Mouse (Mus musculus): Measurements from ENCODE around the gene Lrriq4. TPM values are rescaled to one million over a fixed set of nuclear protein-coding genes. Genes with fewer than 3 reads are reported as not detected.
A peak's percentile ranks its signal among the peaks of the same experiment; 100 is the strongest.

The Lrriq4 gene
- polyA plus RNA-seq, 1 experiment: not detected

GRCm38 (mm10) chr3:30602740-30603098, 41.6 kb upstream of the Lrriq4 start:
- peaks cover 25% of the 10 kb centered on the region for H3K27me3 ChIP-seq (ENCODE audit: control insufficient read depth)
- TF ChIP-seq GATA1 (IDR thresholded peaks at IDR 0.05; ENCODE audit: low read length) (no peak), TAL1 (IDR thresholded peaks at IDR 0.05; ENCODE audit: low read length) (no peak)
- H3K36me3 ChIP-seq (ENCODE audit: control insufficient read depth): peaks cover 33% of the 10 kb centered on the region
- no peaks in the 10 kb centered on the region for H3K9me3 ChIP-seq (ENCODE audit: control insufficient read depth, low read length)
- peak overlapping the region; percentile 94 for H3K4me3 ChIP-seq (replicated peaks)
- H3K4me1 ChIP-seq (ENCODE audit: control insufficient read depth): peaks cover 46% of the 10 kb centered on the region

- peak overlapping the region; percentile 94 for H3K4me3 ChIP-seq (replicated peaks)
- peaks cover 38% of the 10 kb centered on the region for H3K36me3 ChIP-seq (ENCODE audit: control insufficient read depth)
- TF ChIP-seq GATA1 (IDR thresholded peaks at IDR 0.05; ENCODE audit: low read length) (no peak), TAL1 (IDR thresholded peaks at IDR 0.05; ENCODE audit: low read length) (no peak)
- H3K27me3 ChIP-seq (ENCODE audit: control insufficient read depth): peaks cover 20% of the 10 kb centered on the region
- peaks cover 46% of the 10 kb centered on the region for H3K4me1 ChIP-seq (ENCODE audit: control insufficient read depth)
- no peaks in the 10 kb centered on the region for H3K9me3 ChIP-seq (ENCODE audit: control insufficient read depth, low read length)
Observed at GRCm38 (mm10) chr3:30603256-30603655, 41.1 kb upstream of the Lrriq4 start.

- H3K9me3 ChIP-seq (ENCODE audit: control insufficient read depth, low read length): no peaks in the 10 kb centered on the region
- TF ChIP-seq TAL1 (IDR thresholded peaks at IDR 0.05; ENCODE audit: low read length) (no peak), GATA1 (IDR thresholded peaks at IDR 0.05; ENCODE audit: low read length) (no peak)
- peaks cover 92% of the 10 kb centered on the region for H3K36me3 ChIP-seq (ENCODE audit: control insufficient read depth)
- no peaks in the 10 kb centered on the region for H3K27me3 ChIP-seq (ENCODE audit: control insufficient read depth)
- peaks cover 21% of the 10 kb centered on the region for H3K4me1 ChIP-seq (ENCODE audit: control insufficient read depth)
- H3K4me3 ChIP-seq (replicated peaks): no peak overlapping the region
Observed at GRCm38 (mm10) chr3:30608999-30609398, 35.3 kb upstream of the Lrriq4 start.

DNA sequence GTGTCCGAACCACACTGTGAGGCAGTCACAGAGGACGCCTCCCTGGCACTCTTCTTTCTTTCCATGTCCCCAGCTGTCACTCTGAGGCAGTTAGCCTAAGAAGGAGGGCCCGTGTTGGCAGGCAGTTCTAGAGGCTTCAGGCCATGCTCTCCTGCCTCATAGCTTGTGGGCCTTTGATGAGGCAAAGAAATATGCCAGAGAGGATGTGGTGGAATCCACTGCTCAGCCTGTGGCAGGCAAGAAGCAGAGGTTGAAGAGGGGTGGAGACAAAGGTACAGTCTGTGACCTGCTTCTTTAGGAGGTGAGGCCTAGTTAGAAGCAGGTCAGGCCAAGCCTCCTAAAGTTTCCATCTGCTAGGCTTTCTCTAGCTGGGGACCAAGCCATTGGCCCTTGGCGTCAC, 33.4 kb upstream of the Lrriq4 start:
- no peaks in the 10 kb centered on the region for H3K27me3 ChIP-seq (ENCODE audit: control insufficient read depth)
- TF ChIP-seq GATA1 (IDR thresholded peaks at IDR 0.05; ENCODE audit: low read length) (no peak), TAL1 (IDR thresholded peaks at IDR 0.05; ENCODE audit: low read length) (no peak)
- H3K9me3 ChIP-seq (ENCODE audit: control insufficient read depth, low read length): no peaks in the 10 kb centered on the region
- no peak overlapping the region for H3K4me3 ChIP-seq (replicated peaks)
- H3K36me3 ChIP-seq (ENCODE audit: control insufficient read depth): peaks cover 92% of the 10 kb centered on the region
- H3K4me1 ChIP-seq (ENCODE audit: control insufficient read depth): peaks cover 12% of the 10 kb centered on the region

GRCm38 (mm10) chr3:30620132-30620531, 24.2 kb upstream of the Lrriq4 start:
- Histone ChIP-seq H3K27me3 (ENCODE audit: control insufficient read depth) (no peaks in the 10 kb centered on the region), H3K4me3 (replicated peaks) (no peak overlapping the region), H3K36me3 (ENCODE audit: control insufficient read depth) (peaks cover 60% of the 10 kb centered on the region), H3K4me1 (ENCODE audit: control insufficient read depth) (no peaks in the 10 kb centered on the region), H3K9me3 (ENCODE audit: control insufficient read depth, low read length) (no peaks in the 10 kb centered on the region)
- no peak for TF ChIP-seq TAL1 (IDR thresholded peaks at IDR 0.05; ENCODE audit: low read length)
- no peak for TF ChIP-seq GATA1 (IDR thresholded peaks at IDR 0.05; ENCODE audit: low read length)

DNA sequence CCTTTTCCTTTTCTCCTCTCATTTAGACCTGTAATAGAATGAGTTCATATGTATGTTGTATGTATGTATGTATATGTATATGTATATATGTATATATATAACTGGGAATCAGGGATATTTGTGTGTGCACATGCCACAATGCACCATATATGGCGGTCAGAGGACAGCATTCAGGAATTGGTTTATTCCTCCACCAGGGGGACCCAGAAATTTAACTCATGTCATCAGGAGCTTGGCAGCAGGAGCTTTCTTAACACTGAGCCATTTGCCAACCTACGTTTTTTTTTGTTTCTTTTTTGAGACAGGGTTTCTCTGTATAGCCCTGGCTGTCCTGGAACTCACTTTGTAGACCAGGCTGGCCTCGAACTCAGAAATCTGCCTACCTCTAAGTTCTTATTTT, 10.6 kb upstream of the Lrriq4 start:
- TF ChIP-seq TAL1 (IDR thresholded peaks at IDR 0.05; ENCODE audit: low read length): no peak
- TF ChIP-seq GATA1 (IDR thresholded peaks at IDR 0.05; ENCODE audit: low read length): no peak
- Histone ChIP-seq H3K36me3 (ENCODE audit: control insufficient read depth) (no peaks in the 10 kb centered on the region), H3K4me3 (replicated peaks) (no peak overlapping the region), H3K9me3 (ENCODE audit: control insufficient read depth, low read length) (0 out of 2 replicates have a peak, but pooled peaks cover 3% of the 10 kb centered on the region), H3K4me1 (ENCODE audit: control insufficient read depth) (no peaks in the 10 kb centered on the region), H3K27me3 (ENCODE audit: control insufficient read depth) (no peaks in the 10 kb centered on the region)

DNA sequence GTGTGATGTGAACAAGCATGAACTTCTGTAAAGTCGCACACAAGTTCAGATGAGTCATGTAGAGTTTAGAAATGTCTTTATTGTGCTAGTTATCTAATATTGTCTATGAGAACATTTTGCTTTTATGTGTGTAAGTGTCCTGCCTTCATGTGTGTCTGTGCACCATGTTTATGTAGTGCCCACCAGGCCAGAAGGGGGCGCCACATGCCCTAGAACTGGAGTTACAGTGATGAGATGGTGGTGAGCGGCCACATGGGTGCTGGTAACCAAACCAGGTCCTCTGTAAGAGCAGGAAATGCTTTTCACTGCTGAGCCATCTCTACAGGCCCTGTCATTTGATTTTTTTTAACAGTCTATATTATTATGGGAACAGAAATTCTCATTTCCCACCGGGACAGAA, 8.7 kb upstream of the Lrriq4 start:
- no peaks in the 10 kb centered on the region for H3K4me1 ChIP-seq (ENCODE audit: control insufficient read depth)
- H3K9me3 ChIP-seq (ENCODE audit: control insufficient read depth, low read length): 0 out of 2 replicates have a peak, but pooled peaks cover 3% of the 10 kb centered on the region
- TF ChIP-seq TAL1 (IDR thresholded peaks at IDR 0.05; ENCODE audit: low read length) (no peak), GATA1 (IDR thresholded peaks at IDR 0.05; ENCODE audit: low read length) (no peak)
- no peak overlapping the region for H3K4me3 ChIP-seq (replicated peaks)
- no peaks in the 10 kb centered on the region for H3K36me3 ChIP-seq (ENCODE audit: control insufficient read depth)
- H3K27me3 ChIP-seq (ENCODE audit: control insufficient read depth): no peaks in the 10 kb centered on the region

DNA sequence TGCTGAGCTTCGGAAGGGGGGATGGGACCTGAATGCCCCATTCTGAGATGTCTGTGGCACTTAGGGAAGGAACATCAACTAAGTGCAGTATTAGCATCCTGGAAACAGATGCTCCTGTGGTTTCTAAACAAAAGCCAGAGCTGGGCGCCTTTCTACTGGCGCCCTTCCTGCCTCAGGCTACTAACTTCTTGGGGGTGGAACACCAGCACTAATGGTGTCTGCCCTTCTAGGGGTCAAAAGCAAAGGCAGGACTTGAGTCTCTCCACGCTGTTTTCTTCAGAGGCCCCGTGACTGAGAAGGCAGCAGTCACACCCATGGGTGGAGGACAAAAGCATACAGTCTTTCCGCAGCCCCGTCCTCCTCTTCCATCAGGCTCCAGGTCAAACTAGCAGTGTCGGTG, 2.5 kb downstream of the Lrriq4 start:
- Histone ChIP-seq H3K4me1 (ENCODE audit: control insufficient read depth) (no peaks in the 10 kb centered on the region), H3K27me3 (ENCODE audit: control insufficient read depth) (peaks cover 48% of the 10 kb centered on the region), H3K36me3 (ENCODE audit: control insufficient read depth) (no peaks in the 10 kb centered on the region), H3K4me3 (replicated peaks) (no peak overlapping the region), H3K9me3 (ENCODE audit: control insufficient read depth, low read length) (no peaks in the 10 kb centered on the region; the same call in 1 of the 2 replicates)
- no peak for TF ChIP-seq TAL1 (IDR thresholded peaks at IDR 0.05; ENCODE audit: low read length)
- no peak for TF ChIP-seq GATA1 (IDR thresholded peaks at IDR 0.05; ENCODE audit: low read length)

- no peaks in the 10 kb centered on the region; the same call in 1 of the 2 replicates for H3K9me3 ChIP-seq (ENCODE audit: control insufficient read depth, low read length)
- TF ChIP-seq TAL1 (IDR thresholded peaks at IDR 0.05; ENCODE audit: low read length) (no peak), GATA1 (IDR thresholded peaks at IDR 0.05; ENCODE audit: low read length) (no peak)
- no peaks in the 10 kb centered on the region for H3K36me3 ChIP-seq (ENCODE audit: control insufficient read depth)
- peaks cover 53% of the 10 kb centered on the region for H3K27me3 ChIP-seq (ENCODE audit: control insufficient read depth)
- no peaks in the 10 kb centered on the region for H3K4me1 ChIP-seq (ENCODE audit: control insufficient read depth)
- H3K4me3 ChIP-seq (replicated peaks): no peak within 1 kb of the TSS
Observed at GRCm38 (mm10) chr3:30647440-30648090, 3.3 kb downstream of the Lrriq4 start, which contains the start of gene Lrrc34. Gene Lrrc34, minus strand, starts transcription at chr3:30647869.

All from erythroblast, embryonic 14.5 days (primary cell).